Mouse (Mus musculus): ENCODE measurements at regions not wholly inside any gene's neighbourhood (a gene's known extent, or its start where the extent isn't known, plus 50 kb on each side); places are given as distances from the start of the nearest gene placed in this dataset.

DNA sequence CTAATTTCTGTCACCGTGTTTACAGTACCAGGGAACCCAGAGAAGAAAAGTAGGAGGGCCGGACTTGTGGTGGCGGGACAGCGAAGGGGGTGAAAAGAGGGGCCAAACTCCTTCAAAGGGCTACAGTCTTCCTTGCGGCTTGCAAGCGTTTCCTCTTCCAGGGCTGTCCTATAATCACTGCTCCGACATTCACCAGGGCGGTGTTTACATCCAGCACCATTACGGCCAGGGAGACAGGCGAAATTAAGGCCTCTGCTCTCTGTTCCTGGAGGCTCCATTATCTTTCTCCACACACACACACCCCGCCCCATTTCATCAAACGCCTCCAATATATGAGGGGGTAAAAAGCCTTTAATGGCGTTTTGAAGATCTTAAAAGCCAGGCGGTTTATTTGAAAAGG, 162.8 kb upstream of the Tbx3 start:
- TF ChIP-seq POLR2A (IDR thresholded peaks at IDR 0.05; ENCODE audit: control insufficient read depth, low read depth, low read length): no peak
- no peak for TF ChIP-seq CTCF (IDR thresholded peaks at IDR 0.05; ENCODE audit: control insufficient read depth, insufficient read depth, insufficient replicate concordance, low read depth, low read length)
